Mouse (Mus musculus) kidney, adult 8-10 months (tissue): Measurements from ENCODE around the gene Theg.

Experiments
- DNase-seq, 2 experiments: peaks; one replicate each; pipeline ENCODE4 v3.0.0; 2022

Gene Theg

DNA sequence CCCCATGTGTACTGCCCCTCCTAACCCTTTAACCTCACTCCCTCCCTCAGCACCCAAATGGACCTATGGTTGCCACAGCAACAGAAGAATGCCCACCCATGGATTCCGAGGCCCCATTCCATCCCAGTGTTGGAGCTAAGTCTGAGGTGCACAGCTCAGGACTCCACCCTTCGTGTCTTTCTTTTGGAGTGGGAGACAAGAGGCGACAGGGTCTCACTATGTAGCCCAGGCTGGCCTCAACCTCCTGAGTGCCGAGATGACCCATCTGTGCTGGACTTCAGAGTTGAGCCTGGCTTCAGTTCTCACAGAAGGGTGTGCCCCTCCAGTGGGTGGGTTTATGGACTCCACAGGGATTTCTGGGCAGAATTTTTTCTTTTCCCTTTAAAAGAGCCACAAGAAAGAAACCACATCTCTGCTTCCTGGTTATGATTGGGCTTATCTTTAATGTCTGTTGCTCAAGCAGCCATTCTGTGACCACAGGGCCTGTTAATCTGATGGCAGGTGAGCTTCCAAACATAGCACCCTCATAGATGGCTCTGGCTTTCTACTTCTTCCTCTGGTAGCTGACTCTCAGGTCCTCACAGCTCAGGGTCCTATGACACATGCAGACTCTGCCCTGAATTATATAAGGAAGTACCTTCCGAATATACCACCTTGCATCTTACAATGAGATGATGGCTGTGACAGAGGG is at the start of gene Theg:
TSS of gene Theg (minus strand) at position 271 of the 691 bp plus-strand sequence.
- DNase-seq: no peak

DNA sequence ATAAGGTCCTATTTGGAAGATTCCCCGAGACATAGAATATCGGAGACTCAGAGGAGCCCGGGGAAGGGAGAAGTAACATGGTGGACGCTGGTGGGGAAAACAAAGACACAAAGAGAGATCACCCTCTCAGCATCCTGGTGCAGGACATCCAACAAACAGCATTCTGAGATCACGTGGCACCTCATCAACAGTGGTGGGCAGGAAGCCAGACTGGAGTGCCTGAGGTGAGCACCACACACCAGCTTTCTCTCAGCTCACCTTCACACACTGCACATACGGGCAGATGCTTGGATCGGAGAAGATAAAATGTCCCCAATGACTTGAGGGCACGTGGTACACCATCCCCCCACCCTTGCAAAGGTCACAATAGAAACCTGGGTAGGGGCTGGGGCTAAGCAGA is 49.2 kb upstream of the Theg start:
- DNase-seq: no peak

DNA sequence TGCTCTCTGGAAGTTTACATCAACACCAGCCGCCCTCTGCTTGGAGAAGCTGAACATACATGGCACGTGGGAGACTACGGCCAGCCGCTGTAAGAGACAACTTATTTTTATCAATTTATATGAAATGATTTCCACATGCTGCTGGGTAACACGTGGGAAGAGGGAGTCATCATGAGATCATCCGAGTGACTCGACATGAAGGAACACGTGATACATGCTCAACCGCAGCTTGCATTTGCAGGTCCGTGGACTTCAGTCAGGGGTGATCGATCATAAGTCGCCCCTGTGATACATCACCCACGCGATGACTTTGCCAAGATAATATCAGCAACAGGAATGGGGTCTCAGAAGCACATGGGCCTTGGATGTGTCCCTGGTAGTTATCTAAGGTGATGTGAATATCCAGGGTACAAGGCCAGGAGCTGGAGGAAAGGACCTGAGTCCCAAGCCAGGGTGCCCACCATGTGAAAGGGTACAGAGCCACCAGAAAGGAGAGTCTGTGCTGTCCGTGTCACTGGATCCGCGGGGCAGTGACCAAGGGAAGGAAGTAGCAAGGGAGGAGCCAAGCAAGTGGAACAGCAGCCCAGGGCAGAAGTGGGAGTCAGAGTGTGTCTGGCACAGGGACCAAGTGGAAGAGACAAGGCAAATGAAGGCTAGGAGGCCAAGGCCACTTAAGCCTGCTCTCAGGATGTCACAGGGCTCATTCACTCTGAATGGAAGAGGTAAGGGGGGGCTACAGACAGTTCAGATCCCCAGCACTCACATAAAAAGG is 46.1 kb upstream of the Theg start:
- no peak for DNase-seq

DNA sequence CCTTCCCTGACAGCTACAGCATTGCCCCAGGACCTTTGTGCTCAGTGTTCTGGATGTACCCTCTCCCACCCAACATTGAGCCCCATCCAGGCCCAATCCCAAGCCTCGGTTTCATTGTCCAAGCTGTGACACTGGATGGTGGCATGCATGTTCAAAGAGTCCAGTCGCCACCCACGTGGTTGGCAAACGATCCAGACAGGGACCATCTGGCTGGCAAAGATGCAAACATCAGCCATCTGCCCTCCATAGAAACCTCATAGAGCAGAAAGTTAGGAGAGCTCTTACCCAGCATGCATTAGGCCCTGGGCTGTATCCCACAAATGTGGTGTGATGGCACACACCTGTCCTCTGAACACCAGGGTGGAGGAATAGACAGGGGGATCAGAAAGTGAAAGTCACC is 44.3 kb upstream of the Theg start:
- DNase-seq: no peak

DNA sequence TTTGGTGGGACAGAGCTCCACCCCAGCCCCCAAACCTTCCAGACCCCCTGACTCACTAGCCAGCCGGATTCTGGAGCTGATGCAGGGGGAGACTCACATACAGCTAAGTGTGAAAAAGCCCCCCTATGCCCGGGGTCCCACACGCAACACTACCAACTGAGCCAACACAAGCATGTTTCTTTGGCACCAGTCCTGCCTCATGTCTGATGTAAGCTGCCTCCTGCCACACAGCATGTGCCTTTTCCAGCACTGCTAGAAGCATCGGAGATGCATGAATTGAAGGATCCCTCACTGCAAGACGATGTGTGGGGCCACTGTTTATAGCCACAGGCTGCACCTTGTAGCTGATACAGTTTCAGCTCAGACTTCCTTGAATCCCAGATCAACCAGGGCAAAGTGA is 41.2 kb upstream of the Theg start:
- DNase-seq: no peak

DNA sequence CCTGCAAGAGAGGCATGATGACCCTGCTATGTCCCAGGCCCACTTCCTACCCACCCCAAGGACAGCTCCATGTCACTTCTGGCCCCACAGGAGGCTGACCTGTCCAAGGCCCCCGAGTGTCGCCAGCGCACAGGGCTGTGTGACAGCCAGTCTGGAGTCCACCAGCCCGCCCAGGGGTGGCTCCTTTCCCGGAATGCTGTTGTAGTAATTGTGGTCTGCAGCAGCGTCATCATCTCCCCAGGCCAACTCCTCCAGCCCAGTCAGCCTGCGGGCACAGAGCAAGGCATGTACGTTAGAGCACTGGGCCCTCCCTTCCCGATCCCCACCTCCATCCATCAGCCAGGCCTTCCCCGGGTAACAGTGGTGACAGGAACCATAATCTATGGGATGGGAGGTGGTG is 39.0 kb upstream of the Theg start:
- DNase-seq: no peak

DNA sequence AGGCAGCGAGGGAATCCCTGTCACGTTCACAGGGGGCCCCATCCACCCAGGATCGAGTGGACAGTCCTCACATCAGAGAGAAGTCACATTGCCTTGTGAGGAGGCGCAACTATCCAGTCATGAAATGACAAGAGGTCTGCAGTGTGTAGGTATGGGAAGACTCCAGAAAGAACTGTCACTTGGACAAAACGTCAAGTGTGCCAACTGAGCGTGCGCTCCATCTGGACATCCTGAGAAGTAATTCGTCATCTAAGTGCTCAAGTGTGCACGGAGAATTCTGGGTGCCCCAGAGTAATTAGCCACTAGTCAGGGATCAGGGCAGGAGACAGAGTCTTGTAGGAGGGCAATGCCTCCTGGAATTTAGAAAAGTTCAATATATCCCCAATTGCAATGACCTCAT is 38.3 kb upstream of the Theg start:
- DNase-seq: no peak

DNA sequence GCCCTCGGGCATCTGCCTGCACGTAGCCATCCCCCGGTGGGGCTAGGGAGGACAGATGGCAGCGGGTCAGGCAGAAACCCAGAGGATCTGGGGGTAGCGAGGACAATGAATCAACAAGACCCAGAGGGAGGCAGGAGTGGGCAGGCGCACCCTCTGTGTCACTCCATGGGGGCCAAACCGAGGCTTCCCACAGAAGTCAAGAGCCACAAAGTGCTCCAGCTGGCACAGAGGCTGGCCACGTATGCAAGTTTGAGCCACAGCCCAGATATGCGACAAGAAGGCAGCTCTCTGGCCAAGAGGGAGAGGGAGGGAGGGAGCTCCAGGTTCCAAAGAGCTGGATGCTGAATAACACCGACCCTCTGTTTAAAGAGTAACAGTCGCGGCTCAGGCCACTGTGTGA is 36.8 kb upstream of the Theg start:
- DNase-seq: no peak

DNA sequence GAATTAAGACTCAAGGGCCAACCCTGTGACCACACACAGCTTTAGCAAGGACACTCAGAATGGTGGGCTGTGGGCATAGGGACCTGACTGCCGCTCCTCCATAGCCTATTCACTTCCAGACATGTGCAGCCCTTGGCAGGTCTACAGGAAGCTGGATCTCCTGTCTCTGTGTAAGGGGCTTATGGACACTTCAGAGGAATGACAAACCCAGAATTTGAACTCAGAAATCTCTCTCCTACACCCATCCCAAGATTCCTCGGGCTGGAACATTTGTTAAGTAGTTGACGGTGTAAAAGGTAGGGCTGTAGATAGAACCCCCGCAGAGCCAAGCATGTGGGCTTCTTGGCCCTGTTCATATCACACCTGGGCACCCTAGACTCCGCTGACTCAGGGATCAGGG is 29.2 kb upstream of the Theg start:
- DNase-seq: no peak

DNA sequence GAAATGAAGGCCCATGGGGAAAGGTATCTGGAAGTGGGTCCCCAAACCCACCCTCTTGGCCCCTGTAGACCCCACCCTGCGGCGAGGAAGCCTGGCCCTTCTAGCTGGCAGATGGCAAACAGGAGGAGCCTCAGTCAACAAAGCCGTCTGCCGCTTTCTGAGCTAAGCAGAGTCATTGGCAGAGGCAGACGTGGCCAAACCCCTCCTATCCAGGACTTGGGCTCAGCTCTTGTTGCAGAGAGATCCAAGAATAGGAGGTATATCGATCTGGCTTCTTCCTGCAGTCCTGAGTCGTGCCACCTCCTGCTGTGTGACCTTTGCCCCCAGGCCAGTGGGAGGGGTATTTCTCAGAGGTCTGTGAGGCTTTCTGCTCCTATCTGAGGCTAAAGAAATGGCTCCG is 28.7 kb upstream of the Theg start:
- DNase-seq: no peak

DNA sequence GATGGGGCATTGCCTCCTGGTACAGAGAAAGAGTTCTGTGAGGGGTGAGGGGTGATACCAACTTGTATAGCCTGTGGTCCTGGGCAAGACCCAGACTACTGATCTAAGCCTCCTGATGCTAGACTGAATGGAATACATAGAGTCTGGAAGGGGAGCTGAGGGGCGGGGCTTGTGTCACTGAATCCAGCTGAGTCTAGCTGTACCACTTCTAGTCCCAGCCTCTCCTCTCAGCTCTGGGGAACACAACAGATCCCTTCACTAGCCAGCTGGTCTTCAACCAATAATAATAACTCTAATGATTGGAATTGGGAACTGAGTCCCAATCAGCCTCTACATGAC is 27.1 kb upstream of the Theg start:
- DNase-seq: no peak

DNA sequence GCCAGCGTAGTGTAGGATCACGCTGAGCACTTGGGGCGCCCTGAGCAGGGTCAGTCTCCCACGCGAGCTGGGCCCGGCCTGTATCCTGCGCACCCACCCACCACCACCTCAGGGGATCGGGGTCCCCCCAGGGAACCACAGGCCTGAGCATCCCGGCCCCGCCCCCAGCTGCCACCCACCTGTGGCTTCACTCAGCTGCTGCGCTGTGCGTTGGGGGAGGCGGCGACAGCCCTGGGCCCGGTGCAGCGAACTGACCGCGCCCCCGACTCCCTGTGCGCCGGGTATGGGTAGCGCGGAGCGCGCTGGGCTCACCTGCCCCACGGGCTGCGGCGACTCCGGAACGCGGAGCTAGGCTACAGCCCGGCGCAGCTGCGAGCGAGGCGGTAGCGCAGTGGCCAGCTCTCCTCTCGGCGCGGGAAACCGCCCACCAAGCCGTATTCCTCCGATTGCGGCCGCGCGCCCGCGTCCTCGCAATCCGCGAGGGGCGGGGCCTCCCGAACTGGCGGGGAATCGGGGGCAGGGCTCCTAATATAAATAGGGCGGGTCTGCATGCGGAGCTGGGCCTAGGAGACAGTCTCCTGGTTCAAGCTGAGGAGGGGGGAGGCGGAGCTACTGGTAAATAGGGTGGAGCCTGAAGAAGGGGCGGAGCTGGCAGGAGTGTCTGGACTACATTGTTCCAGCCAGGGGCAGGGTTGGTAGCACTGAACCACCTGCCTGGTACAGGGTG is 26.6 kb upstream of the Theg start, which contains the start of gene C2cd4c:
TSS of gene C2cd4c (minus strand) at position 448 of the 727 bp plus-strand sequence.
- DNase-seq: peak; percentile 55 to 70

DNA sequence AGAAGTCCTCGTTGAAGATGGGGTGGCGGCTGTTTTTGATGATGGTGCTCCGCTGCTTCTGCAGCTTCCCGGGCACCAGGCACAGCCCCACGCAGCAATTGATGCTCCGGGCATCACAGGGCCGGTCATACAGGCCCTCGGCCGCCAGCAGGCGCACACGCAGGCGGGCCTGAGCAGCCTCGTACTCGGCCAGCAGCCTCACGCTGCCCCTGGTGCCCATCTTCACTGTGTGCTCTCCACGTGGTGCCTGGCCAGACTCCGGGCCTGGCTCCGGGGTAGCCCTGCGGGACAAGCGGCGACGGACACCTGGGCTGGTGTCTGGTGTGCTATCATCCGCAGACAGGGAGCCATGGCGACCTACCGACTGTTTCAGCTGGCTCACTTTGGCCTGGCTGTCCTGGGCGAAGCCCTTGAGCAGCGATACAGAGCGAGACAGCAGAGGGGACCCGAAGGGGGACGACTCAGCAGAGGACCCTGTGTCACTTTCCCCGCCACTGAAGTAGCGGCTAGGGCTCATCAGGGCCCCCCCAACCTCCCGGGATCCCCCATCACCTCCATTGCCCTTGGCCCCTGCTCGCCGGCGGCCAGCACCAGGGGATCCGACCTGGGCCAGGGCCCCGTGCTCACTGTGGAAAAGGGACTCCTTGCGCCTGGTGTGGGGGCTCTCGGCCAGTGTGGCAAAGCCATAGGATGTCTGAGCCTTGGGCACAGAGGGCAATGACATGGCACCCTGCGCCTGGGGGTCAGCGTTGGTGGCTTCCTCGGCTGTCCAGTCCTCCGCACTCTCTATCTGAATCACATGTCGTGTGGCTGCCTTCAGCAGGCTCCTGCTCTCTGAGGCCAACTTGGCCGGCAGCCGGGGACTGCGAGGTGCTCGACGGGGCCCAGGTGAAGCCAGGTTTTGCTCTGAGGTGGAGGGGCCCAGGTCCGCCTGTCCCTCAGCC is 25.3 kb upstream of the Theg start:
- no peak for DNase-seq

DNA sequence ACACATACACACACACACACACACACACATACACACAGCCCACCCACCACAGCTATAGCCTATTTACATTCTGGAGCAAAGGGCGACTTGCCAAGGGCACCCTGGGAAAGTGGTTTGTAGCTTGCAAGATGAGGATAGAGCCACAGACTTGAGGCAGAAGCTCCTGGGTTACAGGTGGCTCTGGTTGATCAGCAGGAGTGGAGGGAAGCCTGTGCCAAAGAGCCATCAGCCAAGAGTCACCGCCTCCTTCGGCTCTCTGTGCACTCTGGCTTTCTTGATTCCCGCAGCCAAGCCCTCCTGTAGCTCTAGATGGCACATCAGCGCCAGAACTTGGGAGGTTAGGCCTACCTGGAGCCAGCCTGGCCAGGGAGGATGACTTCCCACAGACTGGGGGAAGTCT is 24.2 kb upstream of the Theg start:
- no peak for DNase-seq

DNA sequence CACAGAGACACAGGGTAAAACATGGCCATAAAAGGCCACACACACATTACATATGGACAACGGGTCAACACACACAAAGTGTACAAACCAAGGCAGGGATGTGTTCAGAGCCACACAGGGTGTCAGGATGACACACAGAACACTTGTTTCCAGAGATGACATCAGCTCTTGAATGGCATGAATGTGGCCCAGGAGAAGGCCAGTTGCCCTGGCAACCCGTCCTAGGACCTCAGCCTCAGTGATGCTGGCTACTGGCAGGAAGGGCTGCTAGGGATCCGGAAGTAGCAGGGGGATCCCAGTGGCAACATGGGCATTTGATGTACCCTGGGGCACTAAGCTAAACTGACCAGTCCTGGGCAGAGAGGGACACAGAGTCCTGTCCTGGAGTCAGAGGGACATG is 22.1 kb upstream of the Theg start:
- DNase-seq: no peak

DNA sequence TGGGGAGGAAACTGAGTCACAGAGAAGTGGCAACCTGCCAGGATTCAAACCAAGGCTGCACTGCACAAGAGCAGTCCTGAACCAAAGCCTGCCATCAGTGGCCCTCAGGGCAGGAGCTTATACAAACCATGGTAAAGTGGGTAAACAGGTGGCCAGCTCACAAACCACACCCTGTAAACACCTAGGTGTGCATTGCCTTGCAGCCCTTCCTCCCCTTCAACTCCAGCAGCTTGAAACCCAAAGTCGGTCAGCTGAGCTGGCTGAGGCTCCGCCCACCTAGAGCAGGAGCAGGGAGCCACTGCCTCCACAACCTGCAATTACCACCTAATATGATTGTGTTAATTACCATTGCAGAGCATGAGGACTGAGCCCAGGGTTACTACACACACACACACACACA is 20.8 kb upstream of the Theg start:
- DNase-seq: no peak

DNA sequence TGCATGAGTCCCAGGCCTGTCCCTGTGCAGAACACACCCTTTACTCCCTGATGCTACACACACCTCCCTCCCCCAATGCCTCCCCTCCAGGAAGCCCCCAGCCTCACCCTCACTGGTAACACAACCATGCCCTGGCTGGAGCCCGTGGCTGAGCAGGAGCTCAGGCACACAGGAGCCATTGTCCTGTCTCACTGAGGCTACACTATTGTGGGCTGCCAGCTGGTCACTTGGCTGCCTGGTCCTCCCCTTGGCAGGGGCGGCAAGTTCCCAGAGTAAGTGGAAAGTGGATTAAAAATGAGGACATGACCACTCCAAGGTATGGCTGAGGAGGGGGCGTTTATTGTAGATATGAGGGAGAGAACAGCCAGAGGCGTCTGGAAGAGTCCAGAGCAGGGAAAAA is 19.4 kb upstream of the Theg start:
- DNase-seq: no peak

DNA sequence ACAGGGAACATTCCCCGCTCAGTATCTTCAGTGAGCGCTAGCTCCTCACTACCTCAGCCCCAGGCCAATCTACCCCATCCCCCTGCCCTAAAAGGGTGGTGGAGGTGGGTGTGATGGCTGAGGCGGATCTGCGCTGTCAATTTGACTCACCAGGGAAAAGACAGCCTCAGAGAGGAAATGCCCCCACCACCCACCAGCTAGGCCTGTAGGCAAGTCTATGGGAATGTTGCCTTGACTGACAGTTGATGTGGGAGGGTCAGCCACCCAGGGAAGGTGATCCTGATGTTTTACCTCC is 10.8 kb upstream of the Theg start:
- DNase-seq: no peak

DNA sequence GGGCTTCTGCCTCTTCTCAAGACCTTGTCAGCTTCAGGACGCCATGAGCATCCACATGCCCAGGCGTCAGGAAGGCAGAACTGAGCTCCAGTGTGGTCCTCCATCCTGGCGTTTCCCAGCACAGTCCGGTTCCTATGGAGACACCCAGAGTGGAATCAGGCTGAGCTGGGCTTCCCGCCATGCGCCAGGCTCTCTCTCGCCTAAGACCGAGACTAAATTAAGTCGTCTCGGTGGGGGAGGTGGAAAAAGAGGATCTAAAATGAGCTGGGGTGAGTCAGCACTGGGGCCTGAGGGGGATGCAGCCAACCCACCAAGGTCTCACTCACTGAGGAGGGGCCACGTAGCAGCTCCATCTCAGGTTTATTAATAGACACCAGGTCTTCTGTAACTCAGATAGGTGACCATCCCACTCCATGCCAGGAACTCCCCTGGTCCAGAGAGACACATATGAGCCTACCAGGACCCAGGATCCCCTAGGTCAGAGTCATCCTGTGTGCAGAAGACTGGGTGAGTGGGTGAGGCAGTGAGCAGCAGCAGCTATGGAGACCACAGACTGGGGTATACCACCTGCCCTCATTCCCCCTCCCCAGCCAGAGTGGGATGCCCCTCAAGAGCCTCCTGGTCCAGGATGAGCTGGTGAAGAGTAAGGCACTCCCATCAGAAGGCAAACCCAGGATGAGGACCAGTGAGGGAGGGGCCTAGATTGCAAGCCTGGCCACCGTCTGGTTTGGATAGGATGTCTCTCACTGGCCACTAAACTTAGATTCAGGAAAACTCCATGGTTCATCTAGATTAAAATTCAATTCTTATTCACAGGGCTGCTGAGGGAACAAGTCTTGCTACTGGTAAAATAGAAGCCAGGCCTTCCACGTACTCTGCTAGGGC is 10.2 kb upstream of the Theg start:
- DNase-seq: no peak

DNA sequence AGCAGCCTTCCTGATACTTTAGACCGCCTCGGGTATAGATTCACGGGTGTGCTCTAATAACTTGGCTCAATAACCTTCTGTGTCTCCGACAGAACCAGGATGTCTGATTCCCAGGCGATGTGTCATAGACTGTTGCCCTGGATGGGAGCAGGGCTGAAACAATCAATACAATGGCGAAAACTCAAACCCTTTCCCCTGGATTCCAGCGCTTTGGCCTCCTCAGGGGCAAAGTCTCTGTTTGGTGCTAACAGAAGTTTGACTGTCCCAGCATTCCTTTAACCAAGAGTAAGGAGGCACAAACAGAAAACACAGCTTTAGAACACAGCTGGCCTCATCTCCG is 8.4 kb upstream of the Theg start:
- no peak for DNase-seq

DNA sequence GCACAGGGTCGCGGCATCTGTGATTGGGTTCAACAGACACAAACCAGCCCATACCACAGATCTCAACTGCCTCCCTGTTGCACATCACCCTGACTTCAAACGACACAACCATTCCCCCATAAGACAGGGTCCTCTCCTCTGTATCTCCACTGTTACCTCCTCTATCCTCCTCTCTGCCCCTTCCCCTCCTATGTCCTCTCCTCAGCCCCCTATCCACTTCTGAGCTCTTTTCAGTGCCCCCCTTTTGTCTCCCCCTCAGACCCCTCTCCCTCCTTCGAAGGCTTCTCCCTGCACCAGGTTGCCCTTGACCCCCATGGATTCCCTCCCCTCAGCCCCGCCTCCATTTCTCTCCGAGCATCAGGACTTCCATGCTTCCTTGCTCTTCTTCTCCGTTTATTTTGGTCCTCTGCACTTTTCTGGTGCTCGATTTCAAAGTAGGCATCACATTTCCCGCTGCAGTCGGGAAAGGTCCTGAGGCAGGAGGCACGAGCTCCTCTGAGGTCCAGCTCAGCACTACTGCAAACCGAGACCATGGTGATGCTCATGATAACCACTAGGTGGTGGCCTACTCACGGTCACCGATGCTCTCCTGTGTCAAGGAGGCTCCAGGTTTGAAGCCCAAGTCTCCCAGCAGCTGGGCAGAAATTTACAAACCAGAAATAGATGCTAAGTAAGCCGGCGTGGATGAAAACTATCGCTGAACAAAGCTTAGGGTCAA is 7.9 kb upstream of the Theg start:
- peak; percentile 31 to 53 for DNase-seq

DNA sequence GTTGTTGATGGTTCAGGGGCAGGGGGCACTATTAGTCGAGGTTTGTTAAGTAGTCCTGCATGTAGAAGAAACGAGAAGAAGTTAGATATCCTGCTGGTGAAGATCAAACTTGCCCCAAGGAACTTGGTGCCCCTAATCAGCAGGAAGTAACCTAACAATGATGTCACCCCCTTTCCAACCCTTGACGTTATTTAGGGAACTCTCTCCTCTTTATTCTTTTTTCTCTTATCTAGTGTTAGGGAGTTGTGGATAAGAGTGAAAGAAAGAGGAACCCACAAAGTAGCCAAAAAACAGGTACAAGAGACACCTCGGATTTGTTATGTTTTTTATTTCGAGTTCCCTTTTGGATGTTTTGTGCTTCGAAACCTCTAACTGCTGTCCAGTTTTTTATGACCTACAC is 7.0 kb upstream of the Theg start:
- no peak for DNase-seq
